Mouse (Mus musculus): ENCODE measurements at regions not wholly inside any gene's neighbourhood (a gene's known extent, or its start where the extent isn't known, plus 50 kb on each side); places are given as distances from the start of the nearest gene placed in this dataset.
A peak's percentile ranks its signal among the peaks of the same experiment; 100 is the strongest.
"Not testable (repeated sequence)": the region's sequence is repeated elsewhere in the genome, so short reads cannot be mapped to it uniquely, and the experiment has no call there.

- DNase-seq (ENCODE audit: low spot score in 2 of 2), result peak in 1 of 2 experiments; percentile 21
Measured at GRCm38 (mm10) chr11:114484668-114484953, 183.7 kb upstream of the Rpl38 start.

GRCm38 (mm10) chr11:114483823-114484667 is 184.3 kb upstream of the Rpl38 start:
- DNase-seq (ENCODE audit: low spot score in 2 of 2), result no peak

GRCm38 (mm10) chr11:114483350-114483749 is 185.0 kb upstream of the Rpl38 start:
- not testable (repeated sequence) for DNase-seq (ENCODE audit: low spot score in 2 of 2)

GRCm38 (mm10) chr11:114482070-114482469 is 186.3 kb upstream of the Rpl38 start:
- no peak for DNase-seq (ENCODE audit: low spot score in 2 of 2)

- DNase-seq (ENCODE audit: low spot score in 2 of 2), result no peak
Measured at GRCm38 (mm10) chr11:114481037-114481436, 187.3 kb upstream of the Rpl38 start.

- no peak for DNase-seq (ENCODE audit: low spot score in 2 of 2)
Measured at GRCm38 (mm10) chr11:114480119-114480540, 188.2 kb upstream of the Rpl38 start.

GRCm38 (mm10) chr11:114478736-114479135 is 189.6 kb upstream of the Rpl38 start:
- DNase-seq (ENCODE audit: low spot score in 2 of 2), result no peak

- DNase-seq (ENCODE audit: low spot score in 2 of 2), result no peak
Measured at GRCm38 (mm10) chr11:114477365-114477764, 191.0 kb upstream of the Rpl38 start.

- DNase-seq (ENCODE audit: low spot score in 2 of 2), result peak in 1 of 2 experiments; percentile 9
Measured at GRCm38 (mm10) chr11:114472501-114473260, 195.6 kb upstream of the Rpl38 start.

GRCm38 (mm10) chr11:114468394-114468793 is 199.9 kb upstream of the Rpl38 start:
- peak; percentile 54 to 69 for DNase-seq (ENCODE audit: low spot score in 2 of 2)

- no peak for DNase-seq (ENCODE audit: low spot score in 2 of 2)
Measured at GRCm38 (mm10) chr11:114467803-114468202, 200.5 kb upstream of the Rpl38 start.

GRCm38 (mm10) chr11:114465486-114465885 is 202.8 kb upstream of the Rpl38 start:
- no peak for DNase-seq (ENCODE audit: low spot score in 2 of 2)

- peak; percentile 36 to 46 for DNase-seq (ENCODE audit: low spot score in 2 of 2)
Measured at GRCm38 (mm10) chr11:114462755-114463374, 205.5 kb upstream of the Rpl38 start.

GRCm38 (mm10) chr11:114454876-114455330 is 213.4 kb upstream of the Rpl38 start:
- DNase-seq (ENCODE audit: low spot score in 2 of 2), result no peak

- DNase-seq (ENCODE audit: low spot score in 2 of 2), result peak; percentile 26 to 34
Measured at GRCm38 (mm10) chr11:114448776-114449401, 219.4 kb upstream of the Rpl38 start.

GRCm38 (mm10) chr11:114447461-114447847 is 220.9 kb upstream of the Rpl38 start:
- no peak for DNase-seq (ENCODE audit: low spot score in 2 of 2)

GRCm38 (mm10) chr11:114446617-114447460 is 221.5 kb upstream of the Rpl38 start:
- DNase-seq (ENCODE audit: low spot score in 2 of 2), result peak; percentile 18 to 20

GRCm38 (mm10) chr11:114446075-114446616 is 222.2 kb upstream of the Rpl38 start:
- no peak for DNase-seq (ENCODE audit: low spot score in 2 of 2)

- DNase-seq (ENCODE audit: low spot score in 2 of 2), result no peak
Measured at GRCm38 (mm10) chr11:114444211-114444610, 224.1 kb upstream of the Rpl38 start.

- DNase-seq (ENCODE audit: low spot score in 2 of 2), result no peak
Measured at GRCm38 (mm10) chr11:114443444-114443843, 224.9 kb upstream of the Rpl38 start.

- DNase-seq (ENCODE audit: low spot score in 2 of 2), result no peak
Measured at GRCm38 (mm10) chr11:114439314-114439713, 229.0 kb upstream of the Rpl38 start.

Data from heart, adult 9 months (tissue).